Mouse (Mus musculus) intestine, embryonic 16.5 days (tissue): Measurements from ENCODE around the gene Runx1. TPM values are rescaled to one million over a fixed set of nuclear protein-coding genes. Genes with fewer than 3 reads are reported as not detected.

ENCODE experiments used
- ATAC-seq: fragments of 200-750 bp; cut with Nextera tagmentation; 2 replicates; pipeline ENCODE4 v1.8.0; 2017; ENCODE audit warnings: moderate TSS enrichment, moderate library complexity
- H3K27ac ChIP-seq: fragments of 300-500 bp; sonication (generic); 2 replicates; pipeline ENCODE4 v1.5.1; 2014; ENCODE audit warnings: mild to moderate bottlenecking, low read length
- H3K27me3 ChIP-seq: fragments of 300-500 bp; sonication (generic); replicated peaks from 2 replicates; pipeline ENCODE4 v1.6.1; 2014; ENCODE audit warnings: low read length, control low read depth, mixed read lengths; ENCODE audit not compliant: control insufficient read depth, insufficient read depth
- H3K36me3 ChIP-seq: fragments of 300-500 bp; sonication (generic); 2 replicates; pipeline ENCODE4 v1.6.1; 2014; ENCODE audit warnings: low read length, control low read depth; ENCODE audit not compliant: control insufficient read depth, insufficient read depth
- H3K4me1 ChIP-seq: fragments of 300-500 bp; sonication (generic); 2 replicates; pipeline ENCODE4 v1.6.1; 2014; ENCODE audit warnings: low read length, control low read depth, mixed read lengths; ENCODE audit not compliant: control insufficient read depth, insufficient read depth
- H3K4me2 ChIP-seq: fragments of 300-500 bp; sonication (generic); 2 replicates; pipeline ENCODE4 v1.6.1; 2014; ENCODE audit warnings: low read depth, low read length, control low read depth
- H3K4me3 ChIP-seq: fragments of 300-500 bp; sonication (generic); 2 replicates; pipeline ENCODE4 v1.5.1; 2014; ENCODE audit warnings: mild to moderate bottlenecking, low read length
- H3K9ac ChIP-seq: fragments of 300-500 bp; sonication (generic); 2 replicates; pipeline ENCODE4 v1.6.1; 2014; ENCODE audit warnings: low read depth, low read length
- H3K9me3 ChIP-seq: fragments of 300-500 bp; sonication (generic); 2 replicates; pipeline ENCODE4 v1.6.1; 2016; ENCODE audit warnings: low read length, control low read depth; ENCODE audit not compliant: control insufficient read depth
- WGBS: fragments of 180-500 bp; shearing (Covaris S2); extraction: QIAGEN DNeasy Blood & Tissue Kit; methylation state at CpG from one replicate; pipeline ENCODE4 v1.1.7; 2014; 5-methylcytosine and 5-hydroxymethylcytosine counted together
- polyA plus RNA-seq: library from polyadenylated mRNA; unstranded; fragments of >200 nt; fragmentation: Nextera tagmentation; extraction: Ambion mirVana; gene quantifications from 2 replicates; pipeline ENCODE4 v1.2.1, GENCODE M21; 2015

Gene Runx1
- polyA plus RNA-seq, 1 experiment from 2014 or later: 2.3 TPM

GRCm38 (mm10) chr16:92575792-92576191 is 250.2 kb downstream of the Runx1 start:
- Histone ChIP-seq H3K27me3 (no peaks in the 10 kb centered on the region), H3K36me3 (no peaks in the 10 kb centered on the region), H3K27ac (no peak overlapping the region), H3K9me3 (no peaks in the 10 kb centered on the region), H3K4me1 (no peaks in the 10 kb centered on the region), H3K4me3 (no peak overlapping the region), H3K4me2 (no peak overlapping the region), H3K9ac (no peak overlapping the region)
- no peak for ATAC-seq
- WGBS: 64% methylated on average over 10 of the region's 10 CpGs

- WGBS: 57% methylated on average over 4 of the region's 4 CpGs
Measured at GRCm38 (mm10) chr16:92573193-92573592, 252.8 kb downstream of the Runx1 start.

GRCm38 (mm10) chr16:92571246-92571645 is 254.7 kb downstream of the Runx1 start:
- H3K36me3 ChIP-seq: no peaks in the 10 kb centered on the region
- no peak overlapping the region for H3K4me2 ChIP-seq
- no peaks in the 10 kb centered on the region; the same call in 1 of the 2 replicates for H3K27me3 ChIP-seq
- no peak overlapping the region for H3K9ac ChIP-seq
- H3K9me3 ChIP-seq: no peaks in the 10 kb centered on the region
- WGBS: 87% methylated on average over 11 of the region's 11 CpGs
- no peak overlapping the region for H3K27ac ChIP-seq
- no peaks in the 10 kb centered on the region for H3K4me1 ChIP-seq
- no peak overlapping the region for H3K4me3 ChIP-seq
- no peak for ATAC-seq

More at GRCm38 (mm10) chr16:92573193-92573592, 252.8 kb downstream of the Runx1 start:
- H3K4me2 ChIP-seq: no peak overlapping the region
- no peaks in the 10 kb centered on the region for H3K36me3 ChIP-seq
- no peak overlapping the region for H3K4me3 ChIP-seq
- no peak for ATAC-seq
- H3K4me1 ChIP-seq: no peaks in the 10 kb centered on the region
- H3K9me3 ChIP-seq: no peaks in the 10 kb centered on the region
- no peaks in the 10 kb centered on the region for H3K27me3 ChIP-seq
- no peak overlapping the region for H3K27ac ChIP-seq
- H3K9ac ChIP-seq: no peak overlapping the region

GRCm38 (mm10) chr16:92566146-92566545 is 259.8 kb downstream of the Runx1 start:
- Histone ChIP-seq H3K4me2 (no peak overlapping the region; the same call in 1 of the 2 replicates), H3K36me3 (no peaks in the 10 kb centered on the region), H3K27ac (no peak overlapping the region), H3K4me1 (no peaks in the 10 kb centered on the region), H3K4me3 (no peak overlapping the region), H3K9me3 (no peaks in the 10 kb centered on the region), H3K9ac (no peak overlapping the region), H3K27me3 (peaks cover 3% of the 10 kb centered on the region; the same call in 1 of the 2 replicates)
- WGBS: 21% methylated on average over 5 of the region's 5 CpGs
- peak; percentile 26; the same call in 1 of the 2 replicates for ATAC-seq

- Histone ChIP-seq H3K4me2 (no peak overlapping the region; the same call in 1 of the 2 replicates), H3K4me1 (no peaks in the 10 kb centered on the region), H3K27ac (no peak overlapping the region), H3K36me3 (no peaks in the 10 kb centered on the region), H3K27me3 (peaks cover 3% of the 10 kb centered on the region; the same call in 1 of the 2 replicates), H3K4me3 (no peak overlapping the region), H3K9ac (no peak overlapping the region), H3K9me3 (no peaks in the 10 kb centered on the region)
- 0% methylated on average over 6 of the region's 6 CpGs for WGBS
- peak; percentile 58; the same call in 1 of the 2 replicates for ATAC-seq
Measured at GRCm38 (mm10) chr16:92565708-92566107, 260.2 kb downstream of the Runx1 start.

- Histone ChIP-seq H3K27ac (no peak overlapping the region), H3K36me3 (no peaks in the 10 kb centered on the region), H3K4me1 (no peaks in the 10 kb centered on the region), H3K4me3 (no peak overlapping the region), H3K27me3 (peaks cover 3% of the 10 kb centered on the region; the same call in 1 of the 2 replicates), H3K9me3 (no peaks in the 10 kb centered on the region), H3K4me2 (no peak overlapping the region; the same call in 1 of the 2 replicates), H3K9ac (no peak overlapping the region)
- 58% methylated on average over 11 of the region's 11 CpGs for WGBS
- ATAC-seq: no peak; the same call in 1 of the 2 replicates
Measured at GRCm38 (mm10) chr16:92565291-92565690, 260.7 kb downstream of the Runx1 start.

GRCm38 (mm10) chr16:92555051-92555450 is 270.9 kb downstream of the Runx1 start:
- Histone ChIP-seq H3K4me3 (no peak overlapping the region), H3K4me2 (no peak overlapping the region), H3K27me3 (no peaks in the 10 kb centered on the region), H3K4me1 (no peaks in the 10 kb centered on the region), H3K9ac (no peak overlapping the region), H3K9me3 (no peaks in the 10 kb centered on the region), H3K27ac (no peak overlapping the region), H3K36me3 (no peaks in the 10 kb centered on the region)
- no peak for ATAC-seq
- WGBS: 80% methylated on average over 1 of the region's 1 CpGs

- H3K27me3 ChIP-seq: no peaks in the 10 kb centered on the region
- H3K4me2 ChIP-seq: no peak overlapping the region
- no peak overlapping the region for H3K9ac ChIP-seq
- no peak overlapping the region for H3K27ac ChIP-seq
- ATAC-seq: peak; percentile 52; the same call in 1 of the 2 replicates
- H3K4me3 ChIP-seq: no peak overlapping the region
- H3K36me3 ChIP-seq: no peaks in the 10 kb centered on the region
- H3K9me3 ChIP-seq: no peaks in the 10 kb centered on the region
- no peaks in the 10 kb centered on the region for H3K4me1 ChIP-seq
- WGBS: 26% methylated on average over 11 of the region's 11 CpGs
Measured at GRCm38 (mm10) chr16:92552858-92553257, 273.1 kb downstream of the Runx1 start.

- WGBS: 59% methylated on average over 9 of the region's 9 CpGs
- H3K9me3 ChIP-seq: no peaks in the 10 kb centered on the region
- H3K4me2 ChIP-seq: no peak overlapping the region
- no peak overlapping the region for H3K9ac ChIP-seq
- no peak overlapping the region for H3K4me3 ChIP-seq
- no peak for ATAC-seq
- no peak overlapping the region for H3K27ac ChIP-seq
- H3K27me3 ChIP-seq: no peaks in the 10 kb centered on the region
- no peaks in the 10 kb centered on the region for H3K4me1 ChIP-seq
- no peaks in the 10 kb centered on the region for H3K36me3 ChIP-seq
Measured at GRCm38 (mm10) chr16:92552106-92552382, 273.9 kb downstream of the Runx1 start.
